Mouse (Mus musculus): ENCODE data around the gene Mpp6. TPM values are rescaled to one million over a fixed set of nuclear protein-coding genes. Genes with fewer than 3 reads are reported as not detected.

Gene Mpp6
- polyA plus RNA-seq, 1 experiment from 2014 or later, result 66.3 TPM

- ATAC-seq (ENCODE audit: low FRiP score), result no peak
- H3K36me3 ChIP-seq, result 0 out of 2 replicates have a peak, but pooled peaks cover 4% of the 10 kb centered on the region
- no peak overlapping the region for H3K9ac ChIP-seq (replicated peaks)
- no peaks in the 10 kb centered on the region for H3K4me1 ChIP-seq
- H3K27ac ChIP-seq (replicated peaks), result no peak overlapping the region
- H3K9me3 ChIP-seq (replicated peaks), result no peaks in the 10 kb centered on the region
- no peak overlapping the region for H3K4me2 ChIP-seq
- no peaks in the 10 kb centered on the region for H3K27me3 ChIP-seq (replicated peaks)
- H3K4me3 ChIP-seq (replicated peaks), result no peak overlapping the region
- WGBS, result 95% methylated on average over 4 of the region's 4 CpGs
Observed at GRCm38 (mm10) chr6:50205093-50205492, 95.1 kb downstream of the Mpp6 start.

- Histone ChIP-seq H3K4me1 (no peaks in the 10 kb centered on the region), H3K36me3 (peaks cover 18% of the 10 kb centered on the region; the same call in 1 of the 2 replicates), H3K9ac (replicated peaks) (no peak overlapping the region), H3K4me3 (replicated peaks) (no peak overlapping the region), H3K4me2 (no peak overlapping the region), H3K27ac (replicated peaks) (no peak overlapping the region), H3K27me3 (replicated peaks) (no peaks in the 10 kb centered on the region), H3K9me3 (replicated peaks) (no peaks in the 10 kb centered on the region)
- 56% methylated on average over 2 of the region's 2 CpGs for WGBS
- no peak for ATAC-seq (ENCODE audit: low FRiP score)
Observed at GRCm38 (mm10) chr6:50214711-50215372, 104.8 kb downstream of the Mpp6 start.

GRCm38 (mm10) chr6:50215373-50215745 is 105.3 kb downstream of the Mpp6 start:
- WGBS, result 66% methylated on average over 2 of the region's 2 CpGs

DNA sequence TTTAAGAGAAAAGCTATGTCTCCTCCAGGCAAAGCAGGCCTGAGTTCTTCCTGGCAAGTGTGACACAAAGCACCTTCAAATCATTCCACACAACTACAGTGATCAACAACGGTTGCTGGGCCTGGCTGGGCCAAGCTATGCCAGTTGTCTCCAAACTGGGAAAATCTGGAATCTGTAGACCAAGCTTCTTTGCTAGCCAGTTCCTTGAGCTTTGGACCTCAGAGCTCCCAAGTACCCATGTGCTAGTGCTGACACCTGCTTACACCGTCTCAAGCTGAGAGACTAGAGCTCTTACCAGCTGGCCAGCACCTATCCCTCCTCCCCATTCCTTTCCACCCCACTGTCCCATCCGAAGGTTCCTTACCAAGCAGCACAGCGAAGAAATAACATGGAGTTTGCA is 105.9 kb downstream of the Mpp6 start:
- Histone ChIP-seq H3K9ac (replicated peaks) (no peak overlapping the region), H3K9me3 (replicated peaks) (no peaks in the 10 kb centered on the region), H3K36me3 (peaks cover 18% of the 10 kb centered on the region; the same call in 1 of the 2 replicates), H3K4me1 (no peaks in the 10 kb centered on the region), H3K4me3 (replicated peaks) (no peak overlapping the region), H3K27me3 (replicated peaks) (no peaks in the 10 kb centered on the region), H3K27ac (replicated peaks) (no peak overlapping the region), H3K4me2 (no peak overlapping the region)
- no peak for ATAC-seq (ENCODE audit: low FRiP score)
- 94% methylated on average over 4 of the region's 4 CpGs for WGBS

More at GRCm38 (mm10) chr6:50215373-50215745, 105.3 kb downstream of the Mpp6 start:
- Histone ChIP-seq H3K9ac (replicated peaks) (no peak overlapping the region), H3K4me2 (no peak overlapping the region), H3K4me1 (no peaks in the 10 kb centered on the region), H3K27ac (replicated peaks) (no peak overlapping the region), H3K27me3 (replicated peaks) (no peaks in the 10 kb centered on the region), H3K4me3 (replicated peaks) (no peak overlapping the region), H3K36me3 (peaks cover 18% of the 10 kb centered on the region; the same call in 1 of the 2 replicates), H3K9me3 (replicated peaks) (no peaks in the 10 kb centered on the region)
- no peak for ATAC-seq (ENCODE audit: low FRiP score)

DNA sequence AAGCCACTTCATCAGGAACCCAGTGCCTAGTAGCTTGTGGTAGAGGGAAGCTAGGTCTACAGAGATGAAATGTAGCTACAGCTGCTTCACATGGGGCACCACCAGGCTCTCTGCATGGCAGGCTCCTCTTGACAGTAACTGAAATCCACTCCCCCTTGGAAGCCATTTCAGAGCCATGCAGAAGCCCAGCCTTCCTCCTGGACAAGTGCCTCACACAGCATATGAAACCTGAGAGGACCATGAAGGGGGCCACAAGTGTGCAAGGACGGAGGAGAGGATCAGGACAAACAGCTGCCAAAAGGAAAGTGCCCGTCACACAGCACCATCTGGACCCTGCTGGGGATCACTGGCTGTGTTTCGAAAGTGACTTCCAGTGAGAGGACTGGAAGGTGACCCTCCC is 108.6 kb downstream of the Mpp6 start:
- Histone ChIP-seq H3K27me3 (replicated peaks) (no peaks in the 10 kb centered on the region), H3K9me3 (replicated peaks) (no peaks in the 10 kb centered on the region), H3K4me2 (no peak overlapping the region), H3K9ac (replicated peaks) (no peak overlapping the region), H3K4me1 (no peaks in the 10 kb centered on the region), H3K4me3 (replicated peaks) (no peak overlapping the region), H3K36me3 (peaks cover 13% of the 10 kb centered on the region; the same call in 1 of the 2 replicates), H3K27ac (replicated peaks) (no peak overlapping the region)
- WGBS, result 81% methylated on average over 3 of the region's 3 CpGs
- ATAC-seq (ENCODE audit: low FRiP score), result no peak

DNA sequence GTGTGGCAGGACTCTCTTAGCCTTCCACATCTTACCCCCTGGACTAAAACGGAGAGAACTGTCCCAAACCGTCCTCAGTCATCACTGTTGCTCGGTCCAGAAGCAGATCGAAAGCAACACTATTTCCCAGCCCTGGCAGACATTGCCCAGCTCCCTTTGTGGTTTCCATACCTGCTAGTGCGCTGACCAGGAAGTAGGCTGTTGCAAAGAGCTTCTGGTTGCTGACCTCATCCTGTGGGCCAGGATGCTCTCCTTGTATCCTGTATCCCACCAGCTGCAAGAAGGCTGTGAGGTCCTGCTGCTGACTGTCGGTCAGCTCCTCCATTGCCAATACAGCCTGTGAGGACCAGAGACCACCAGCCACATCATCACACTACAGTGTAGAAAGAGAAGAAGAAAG is 109.0 kb downstream of the Mpp6 start:
- no peaks in the 10 kb centered on the region for H3K4me1 ChIP-seq
- no peak for ATAC-seq (ENCODE audit: low FRiP score)
- no peak overlapping the region for H3K4me3 ChIP-seq (replicated peaks)
- no peak overlapping the region for H3K27ac ChIP-seq (replicated peaks)
- H3K27me3 ChIP-seq (replicated peaks), result no peaks in the 10 kb centered on the region
- no peaks in the 10 kb centered on the region for H3K9me3 ChIP-seq (replicated peaks)
- 88% methylated on average over 6 of the region's 6 CpGs for WGBS
- H3K4me2 ChIP-seq, result no peak overlapping the region
- no peak overlapping the region for H3K9ac ChIP-seq (replicated peaks)
- H3K36me3 ChIP-seq, result peaks cover 13% of the 10 kb centered on the region; the same call in 1 of the 2 replicates

DNA sequence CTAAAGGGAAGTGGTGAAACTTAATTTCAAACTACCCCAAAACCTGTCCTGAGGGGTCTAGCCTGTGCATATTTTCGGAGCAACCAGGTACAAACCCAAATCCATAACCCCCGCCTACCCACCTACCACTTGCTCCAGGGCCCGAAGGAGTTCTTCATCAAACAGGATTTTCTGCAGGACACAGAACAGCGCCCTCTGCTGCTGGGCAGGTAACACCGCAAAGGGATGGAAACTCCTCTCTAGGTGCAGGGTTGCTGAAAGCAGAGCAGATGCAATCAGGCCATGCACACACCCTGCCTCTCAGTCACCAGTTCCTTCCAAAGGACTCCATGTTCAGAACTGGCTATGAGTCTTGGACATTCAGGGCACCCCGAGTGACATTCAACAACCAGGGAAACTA is 110.8 kb downstream of the Mpp6 start:
- no peaks in the 10 kb centered on the region for H3K4me1 ChIP-seq
- peaks cover 13% of the 10 kb centered on the region; the same call in 1 of the 2 replicates for H3K36me3 ChIP-seq
- H3K4me3 ChIP-seq (replicated peaks), result no peak overlapping the region
- H3K9ac ChIP-seq (replicated peaks), result no peak overlapping the region
- 61% methylated on average over 6 of the region's 6 CpGs for WGBS
- no peak overlapping the region for H3K27ac ChIP-seq (replicated peaks)
- H3K9me3 ChIP-seq (replicated peaks), result no peaks in the 10 kb centered on the region
- no peaks in the 10 kb centered on the region for H3K27me3 ChIP-seq (replicated peaks)
- ATAC-seq (ENCODE audit: low FRiP score), result no peak
- H3K4me2 ChIP-seq, result no peak overlapping the region

DNA sequence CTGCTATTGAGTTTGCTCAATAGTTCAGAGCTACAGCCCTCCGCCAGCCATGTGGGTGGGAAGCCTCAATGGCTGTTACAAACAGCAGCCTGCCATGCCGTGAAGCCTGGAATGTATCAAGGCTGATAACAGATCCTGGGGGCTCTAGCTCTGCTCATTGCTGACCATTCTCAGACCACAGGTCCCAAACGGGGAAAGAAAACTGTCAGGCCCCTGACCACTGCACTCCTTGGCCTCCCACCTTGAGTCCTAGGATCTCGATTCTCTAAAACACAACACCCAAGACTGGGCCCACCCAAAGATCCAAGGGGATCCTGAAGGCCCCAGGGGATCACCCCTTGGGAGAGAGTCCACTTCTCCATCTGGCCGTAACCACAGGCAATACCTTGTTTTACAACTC is 112.3 kb downstream of the Mpp6 start:
- WGBS, result 86% methylated on average over 5 of the region's 5 CpGs
- Histone ChIP-seq H3K27me3 (replicated peaks) (no peaks in the 10 kb centered on the region), H3K9ac (replicated peaks) (no peak overlapping the region), H3K9me3 (replicated peaks) (no peaks in the 10 kb centered on the region), H3K4me2 (no peak overlapping the region), H3K36me3 (peaks cover 13% of the 10 kb centered on the region; the same call in 1 of the 2 replicates), H3K4me1 (no peaks in the 10 kb centered on the region), H3K4me3 (replicated peaks) (no peak overlapping the region), H3K27ac (replicated peaks) (no peak overlapping the region)
- ATAC-seq (ENCODE audit: low FRiP score), result no peak

- Histone ChIP-seq H3K9ac (replicated peaks) (no peak overlapping the region), H3K4me2 (no peak overlapping the region), H3K27me3 (replicated peaks) (no peaks in the 10 kb centered on the region), H3K36me3 (peaks cover 13% of the 10 kb centered on the region; the same call in 1 of the 2 replicates), H3K27ac (replicated peaks) (no peak overlapping the region), H3K4me3 (replicated peaks) (no peak overlapping the region), H3K9me3 (replicated peaks) (no peaks in the 10 kb centered on the region), H3K4me1 (no peaks in the 10 kb centered on the region)
- no peak for ATAC-seq (ENCODE audit: low FRiP score)
- 75% methylated on average over 5 of the region's 5 CpGs for WGBS
Observed at GRCm38 (mm10) chr6:50222986-50223385, 112.9 kb downstream of the Mpp6 start.

DNA sequence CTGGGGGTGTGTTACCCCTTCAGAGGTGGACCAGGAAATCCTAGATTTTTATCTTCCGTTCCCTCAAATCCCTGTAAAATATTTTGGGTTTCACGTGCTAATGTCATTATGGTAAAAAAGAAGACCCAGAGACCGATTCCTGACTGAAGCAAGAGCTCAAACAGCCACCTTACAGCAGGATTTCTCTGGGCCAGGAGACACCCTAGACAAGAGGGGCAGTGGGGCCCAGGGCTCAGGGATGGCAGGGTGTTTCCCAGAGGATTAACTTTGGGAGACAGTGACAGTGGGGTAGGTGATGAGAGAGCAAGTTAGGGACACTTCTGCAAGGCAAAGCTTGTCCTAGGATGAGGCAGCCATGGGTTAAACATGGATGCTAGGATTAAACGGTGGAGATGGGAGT is 113.6 kb downstream of the Mpp6 start:
- H3K27me3 ChIP-seq (replicated peaks), result no peaks in the 10 kb centered on the region
- WGBS, result 88% methylated on average over 4 of the region's 4 CpGs
- H3K27ac ChIP-seq (replicated peaks), result no peak overlapping the region
- no peaks in the 10 kb centered on the region for H3K9me3 ChIP-seq (replicated peaks)
- no peaks in the 10 kb centered on the region for H3K4me1 ChIP-seq
- no peak overlapping the region for H3K9ac ChIP-seq (replicated peaks)
- H3K4me2 ChIP-seq, result no peak overlapping the region
- H3K4me3 ChIP-seq (replicated peaks), result no peak overlapping the region
- H3K36me3 ChIP-seq, result peaks cover 11% of the 10 kb centered on the region; the same call in 1 of the 2 replicates
- ATAC-seq (ENCODE audit: low FRiP score), result no peak

DNA sequence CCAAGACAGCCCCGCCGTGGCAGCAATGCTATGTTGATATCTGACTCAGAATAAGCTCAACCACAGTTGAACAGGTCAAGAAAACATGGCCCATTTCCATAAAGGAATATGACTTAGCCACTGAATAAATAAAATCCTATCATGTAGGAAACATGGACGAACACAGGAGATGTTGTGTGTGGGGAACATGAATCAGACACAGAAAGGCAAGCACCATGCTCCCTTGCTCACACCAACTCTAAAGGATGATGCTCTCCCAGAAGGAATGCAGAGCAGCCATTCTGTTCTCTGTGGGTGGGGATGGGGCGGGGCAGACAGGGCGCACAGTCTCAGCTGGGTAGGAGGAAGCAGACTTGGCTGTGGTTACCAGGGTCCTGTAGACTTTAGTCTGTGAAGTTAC is 115.2 kb downstream of the Mpp6 start:
- H3K4me3 ChIP-seq (replicated peaks), result no peak overlapping the region
- no peak for ATAC-seq (ENCODE audit: low FRiP score)
- H3K27me3 ChIP-seq (replicated peaks), result no peaks in the 10 kb centered on the region
- H3K4me2 ChIP-seq, result no peak overlapping the region
- no peaks in the 10 kb centered on the region for H3K36me3 ChIP-seq
- H3K4me1 ChIP-seq, result no peaks in the 10 kb centered on the region
- no peaks in the 10 kb centered on the region for H3K9me3 ChIP-seq (replicated peaks)
- no peak overlapping the region for H3K27ac ChIP-seq (replicated peaks)
- no peak overlapping the region for H3K9ac ChIP-seq (replicated peaks)
- WGBS, result 86% methylated on average over 5 of the region's 5 CpGs

DNA sequence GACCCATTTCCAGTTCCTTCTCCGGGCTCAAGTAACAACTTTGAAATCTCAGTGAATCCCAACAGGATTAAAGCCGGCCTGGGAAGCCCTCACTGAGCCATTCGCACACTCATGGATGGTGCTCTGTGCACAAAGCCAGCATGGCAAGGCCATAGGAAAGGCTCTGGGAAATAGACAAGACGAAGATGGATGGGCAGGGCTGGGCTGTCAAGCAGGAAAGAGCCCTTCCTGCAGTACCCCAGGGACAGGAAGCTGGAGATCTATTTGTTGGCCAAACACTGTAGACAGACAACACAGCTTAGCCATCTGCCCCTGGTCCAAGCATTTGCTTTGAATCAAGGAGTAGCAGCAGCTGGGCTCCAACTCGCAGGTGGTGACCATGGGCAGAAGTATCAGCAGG is 118.1 kb downstream of the Mpp6 start:
- Histone ChIP-seq H3K4me3 (replicated peaks) (no peak overlapping the region), H3K27me3 (replicated peaks) (no peaks in the 10 kb centered on the region), H3K9ac (replicated peaks) (no peak overlapping the region), H3K4me1 (no peaks in the 10 kb centered on the region), H3K36me3 (no peaks in the 10 kb centered on the region), H3K27ac (replicated peaks) (no peak overlapping the region), H3K4me2 (no peak overlapping the region), H3K9me3 (replicated peaks) (no peaks in the 10 kb centered on the region)
- WGBS, result 83% methylated on average over 5 of the region's 5 CpGs
- ATAC-seq (ENCODE audit: low FRiP score), result no peak

Measured in neural tube, embryonic 15.5 days (tissue).